Mouse (Mus musculus): ENCODE measurements around the gene Zfyve27.

- TF ChIP-seq CTCF (IDR thresholded peaks at IDR 0.05; ENCODE audit: low read depth, low read length) (no peak), POLR2A (IDR thresholded peaks at IDR 0.05; ENCODE audit: extremely low read depth, insufficient read depth, low read length) (no peak)
Observed at GRCm38 (mm10) chr19:42131101-42131500, 32.6 kb upstream of the Zfyve27 start.
